Mouse (Mus musculus): ENCODE measurements around the gene Cd5. TPM values are rescaled to one million over a fixed set of nuclear protein-coding genes. Genes with fewer than 3 reads are reported as not detected.

The Cd5 gene
- polyA plus RNA-seq, 1 experiment from 2014 or later = 0.18 TPM

Other genes starting within 250 kb of the Cd5 start
- gene Cpsf7, start 213.7 kb downstream of the Cd5 start, polyA plus RNA-seq (2016; fragmentation: Nextera tagmentation; extraction: Ambion mirVana) = 55.4 and 65.4 TPM in 2 replicates
- gene Sdhaf2, start 212.9 kb downstream of the Cd5 start, polyA plus RNA-seq (2016; fragmentation: Nextera tagmentation; extraction: Ambion mirVana) = 62.4 and 63.2 TPM in 2 replicates
- 59.1 and 61.8 TPM in 2 replicates for gene Tmem216, start 182.8 kb downstream of the Cd5 start, polyA plus RNA-seq (2016; fragmentation: Nextera tagmentation; extraction: Ambion mirVana)
- gene Cyb561a3, start 161.8 kb downstream of the Cd5 start, polyA plus RNA-seq (2016; fragmentation: Nextera tagmentation; extraction: Ambion mirVana) = 14.2 and 17.0 TPM in 2 replicates
- 62.4 and 66.3 TPM in 2 replicates for gene Tmem138, start 161.6 kb downstream of the Cd5 start, polyA plus RNA-seq (2016; fragmentation: Nextera tagmentation; extraction: Ambion mirVana)
- 461 and 484 TPM in 2 replicates for gene Ddb1, start 133.7 kb downstream of the Cd5 start, polyA plus RNA-seq (2016; fragmentation: Nextera tagmentation; extraction: Ambion mirVana)
- 21.6 and 23.3 TPM in 2 replicates for gene Tkfc, start 133.3 kb downstream of the Cd5 start, polyA plus RNA-seq (2016; fragmentation: Nextera tagmentation; extraction: Ambion mirVana)
- gene Vwce, start 104.8 kb downstream of the Cd5 start, polyA plus RNA-seq (2016; fragmentation: Nextera tagmentation; extraction: Ambion mirVana) = 0.89 and 1.0 TPM in 2 replicates
- gene Pga5, start 60.9 kb downstream of the Cd5 start, polyA plus RNA-seq (2016; fragmentation: Nextera tagmentation; extraction: Ambion mirVana) = not detected in 2 replicates
- 36.7 and 40.7 TPM in 2 replicates for gene Vps37c, start 50.3 kb downstream of the Cd5 start, polyA plus RNA-seq (2016; fragmentation: Nextera tagmentation; extraction: Ambion mirVana)
- not detected in 2 replicates for gene Cd6, start 91.1 kb upstream of the Cd5 start, polyA plus RNA-seq (2016; fragmentation: Nextera tagmentation; extraction: Ambion mirVana)
- gene Slc15a3, start 100.7 kb upstream of the Cd5 start, polyA plus RNA-seq (2016; fragmentation: Nextera tagmentation; extraction: Ambion mirVana) = 0.50 and 0.93 TPM in 2 replicates
- gene Tmem132a, start 130.9 kb upstream of the Cd5 start, polyA plus RNA-seq (2016; fragmentation: Nextera tagmentation; extraction: Ambion mirVana) = 119 and 135 TPM in 2 replicates
- 50.8 and 57.3 TPM in 2 replicates for gene Tmem109, start 143.0 kb upstream of the Cd5 start, polyA plus RNA-seq (2016; fragmentation: Nextera tagmentation; extraction: Ambion mirVana)
- gene Prpf19, start 156.2 kb upstream of the Cd5 start, polyA plus RNA-seq (2016; fragmentation: Nextera tagmentation; extraction: Ambion mirVana) = 35.9 and 43.5 TPM in 2 replicates
- gene Zp1, start 181.6 kb upstream of the Cd5 start, polyA plus RNA-seq (2016; fragmentation: Nextera tagmentation; extraction: Ambion mirVana) = 0.08 TPM in 1 of 2 replicates, not detected in the other
- gene Ptgdr2, start 198.2 kb upstream of the Cd5 start, polyA plus RNA-seq (2016; fragmentation: Nextera tagmentation; extraction: Ambion mirVana) = not detected in 2 replicates
- 31.7 and 38.5 TPM in 2 replicates for gene Ccdc86, start 210.3 kb upstream of the Cd5 start, polyA plus RNA-seq (2016; fragmentation: Nextera tagmentation; extraction: Ambion mirVana)
- gene Ms4a10, start 235.7 kb upstream of the Cd5 start, polyA plus RNA-seq (2016; fragmentation: Nextera tagmentation; extraction: Ambion mirVana) = not detected in 2 replicates

Data from hindbrain, embryonic 10.5 days (tissue).